Mouse (Mus musculus): ENCODE measurements around the gene Myl12a.
"Not testable (repeated sequence)": the region's sequence is repeated elsewhere in the genome, so short reads cannot be mapped to it uniquely, and the experiment has no call there.

Myl12a gene

GRCm38 (mm10) chr17:70986831-70987660 is 15.6 kb downstream of the Myl12a start:
- DNase-seq: no peak

GRCm38 (mm10) chr17:70986355-70986740 is 16.3 kb downstream of the Myl12a start:
- no peak for DNase-seq

GRCm38 (mm10) chr17:70985501-70986354 is 16.9 kb downstream of the Myl12a start:
- DNase-seq: peak in 1 of 2 experiments; percentile 1

GRCm38 (mm10) chr17:70979345-70980223 is 23.1 kb downstream of the Myl12a start:
- DNase-seq: no peak

- DNase-seq: no peak
These were observed 24.9 kb downstream of the Myl12a start for GRCm38 (mm10) chr17:70977799-70978198.

- DNase-seq: not testable (repeated sequence)
These were observed 28.6 kb downstream of the Myl12a start for GRCm38 (mm10) chr17:70974065-70974464.

GRCm38 (mm10) chr17:70973398-70973797 is 29.3 kb downstream of the Myl12a start:
- DNase-seq: no peak

- DNase-seq: no peak
These were observed 31.5 kb downstream of the Myl12a start for GRCm38 (mm10) chr17:70971206-70971605.

GRCm38 (mm10) chr17:70968606-70969191 is 34.0 kb downstream of the Myl12a start:
- DNase-seq: no peak

- no peak for DNase-seq
These were observed 35.0 kb downstream of the Myl12a start for GRCm38 (mm10) chr17:70967646-70968045.

GRCm38 (mm10) chr17:70967191-70967590 is 35.5 kb downstream of the Myl12a start:
- DNase-seq: no peak

GRCm38 (mm10) chr17:70966126-70966525 is 36.6 kb downstream of the Myl12a start:
- DNase-seq: no peak

- DNase-seq: no peak
These were observed 37.4 kb downstream of the Myl12a start for GRCm38 (mm10) chr17:70965281-70965680.

GRCm38 (mm10) chr17:70963546-70963945 is 39.1 kb downstream of the Myl12a start:
- peak; percentile 74 to 88 for DNase-seq

- no peak for DNase-seq
These were observed 51.4 kb downstream of the Myl12a start for GRCm38 (mm10) chr17:70951266-70951665.

GRCm38 (mm10) chr17:70949171-70949570 is 53.5 kb downstream of the Myl12a start:
- DNase-seq: no peak

GRCm38 (mm10) chr17:70948721-70949120 is 54.0 kb downstream of the Myl12a start:
- DNase-seq: no peak

GRCm38 (mm10) chr17:70943779-70944178 is 58.9 kb downstream of the Myl12a start:
- no peak for DNase-seq

Data from cerebellum, postnatal 36 days (tissue).